Mouse (Mus musculus): ENCODE data around the gene Mn1.

Gene Mn1

DNA sequence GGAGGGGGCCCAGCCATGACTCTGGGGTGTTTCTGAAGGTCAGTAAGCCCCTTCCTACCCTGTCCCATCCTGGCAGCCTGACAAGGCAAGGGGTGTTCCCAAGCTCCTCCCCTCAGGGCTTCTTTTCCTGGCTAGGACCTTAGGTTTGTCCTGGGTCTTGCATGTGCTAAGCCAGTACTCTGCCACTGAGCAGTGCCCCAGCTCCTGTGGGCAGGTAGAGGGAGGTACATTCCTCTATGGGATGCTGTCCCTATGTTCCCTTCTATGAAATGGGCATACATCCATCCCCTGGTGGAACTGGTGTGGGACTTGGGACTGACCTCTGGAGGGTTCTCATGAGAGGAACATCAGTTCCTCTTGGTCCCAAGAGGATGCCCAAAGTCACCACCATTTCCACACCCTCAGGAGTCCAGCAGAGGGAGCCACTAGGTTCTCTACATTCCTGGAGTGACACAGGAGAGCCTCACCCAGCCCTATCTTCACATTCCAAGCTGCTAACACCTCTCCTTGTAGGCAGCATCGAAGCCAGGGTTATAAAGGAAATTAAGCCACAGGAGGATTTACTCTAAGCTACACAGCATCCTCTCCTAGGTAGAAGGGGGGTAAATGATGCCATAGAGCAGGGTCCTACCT is 7.6 kb upstream of the Mn1 start:
- DNase-seq = peak; percentile 43 to 55

DNA sequence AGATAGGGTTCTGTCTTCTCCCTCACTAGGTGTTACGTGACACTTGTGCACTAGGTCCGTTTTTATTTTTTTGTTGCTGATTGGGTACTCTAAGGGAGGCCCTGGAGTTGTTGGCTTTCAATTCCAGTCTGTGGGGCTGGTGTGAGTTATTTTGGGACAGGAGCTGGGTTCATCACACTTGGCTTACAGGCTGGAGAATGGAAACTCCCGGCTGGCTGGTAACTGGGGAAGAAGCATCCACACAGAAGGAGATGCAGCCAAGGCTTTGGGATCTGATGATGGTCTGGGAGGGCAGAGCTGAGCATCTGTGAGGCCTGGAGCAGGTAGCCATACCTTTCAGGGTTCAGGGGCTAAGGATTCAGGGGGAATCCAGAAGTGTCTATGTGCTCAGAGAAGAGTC is 6.5 kb upstream of the Mn1 start:
- no peak for DNase-seq

GRCm38 (mm10) chr5:111414192-111414591 is 3.0 kb upstream of the Mn1 start:
- DNase-seq = peak; percentile 81 to 86

- DNase-seq = no peak
Measured at GRCm38 (mm10) chr5:111414770-111415249, 2.4 kb upstream of the Mn1 start.

- no peak for DNase-seq
Measured at GRCm38 (mm10) chr5:111415575-111415974, 1.6 kb upstream of the Mn1 start.

- DNase-seq = no peak
Measured at GRCm38 (mm10) chr5:111416048-111416447, 1.1 kb upstream of the Mn1 start.

GRCm38 (mm10) chr5:111417378-111418131 is 393 bp downstream of the Mn1 start:
- peak; percentile 42 to 46 for DNase-seq

GRCm38 (mm10) chr5:111418202-111419120 is 1.3 kb downstream of the Mn1 start:
- peak; percentile 40 to 46 for DNase-seq

DNA sequence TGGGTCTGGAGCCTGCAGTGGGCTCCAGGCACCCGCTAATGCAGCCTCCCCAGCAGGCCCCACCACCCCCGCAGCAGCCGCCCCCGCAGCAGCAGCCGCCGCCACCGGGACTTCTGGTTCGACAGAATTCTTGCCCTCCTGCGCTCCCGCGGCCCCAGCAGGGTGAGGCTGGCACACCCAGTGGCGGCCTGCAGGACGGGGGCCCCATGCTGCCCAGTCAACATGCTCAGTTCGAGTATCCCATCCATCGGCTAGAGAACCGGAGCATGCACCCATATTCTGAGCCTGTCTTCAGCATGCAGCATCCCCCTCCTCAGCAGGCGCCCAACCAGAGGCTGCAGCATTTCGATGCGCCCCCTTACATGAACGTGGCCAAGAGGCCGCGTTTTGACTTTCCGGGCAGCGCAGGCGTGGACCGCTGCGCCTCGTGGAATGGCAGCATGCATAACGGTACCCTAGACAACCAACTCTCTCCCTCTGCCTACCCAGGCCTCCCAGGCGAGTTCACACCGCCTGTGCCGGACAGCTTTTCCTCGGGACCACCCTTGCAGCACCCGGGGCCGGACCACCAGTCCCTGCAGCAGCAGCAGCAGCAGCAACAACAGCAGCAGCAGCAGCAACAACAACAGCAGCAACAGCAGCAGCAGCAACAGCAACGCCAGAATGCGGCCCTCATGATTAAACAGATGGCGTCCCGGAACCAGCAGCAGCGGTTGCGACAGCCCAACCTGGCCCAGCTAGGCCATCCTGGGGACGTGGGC is 2.1 kb downstream of the Mn1 start:
- DNase-seq = no peak

DNA sequence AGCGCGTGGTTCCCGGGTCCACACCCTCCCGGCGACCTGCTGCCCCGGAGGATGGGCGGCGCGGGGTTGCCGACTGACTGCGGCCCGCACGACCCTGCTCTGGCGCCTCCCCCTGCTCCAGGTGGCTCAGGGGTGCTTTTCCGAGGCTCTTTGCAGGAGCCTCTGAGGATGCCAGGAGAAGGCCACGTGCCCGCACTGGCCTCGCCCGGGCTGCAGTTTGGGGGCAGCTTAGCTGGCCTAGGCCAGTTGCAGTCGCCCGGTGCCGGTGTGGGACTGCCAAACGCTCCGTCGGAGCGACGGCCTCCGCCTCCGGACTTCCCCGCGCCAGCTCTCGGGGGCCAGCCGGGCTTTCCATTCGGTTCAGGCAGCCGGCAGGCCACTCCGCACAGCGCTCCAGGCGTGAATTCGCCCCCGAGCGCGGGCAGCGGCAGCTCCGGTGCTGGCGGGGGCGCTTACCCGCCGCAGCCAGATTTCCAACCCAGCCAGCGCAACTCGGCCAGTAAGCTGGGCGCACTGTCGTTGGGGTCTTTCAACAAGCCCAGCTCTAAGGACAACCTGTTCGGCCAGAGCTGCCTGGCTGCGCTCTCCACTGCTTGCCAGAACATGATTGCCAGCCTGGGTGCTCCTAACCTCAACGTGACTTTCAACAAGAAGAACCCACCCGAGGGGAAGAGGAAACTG is 3.0 kb downstream of the Mn1 start:
- no peak for DNase-seq

GRCm38 (mm10) chr5:111420896-111421295 is 3.7 kb downstream of the Mn1 start:
- no peak for DNase-seq

- no peak for DNase-seq
Measured at GRCm38 (mm10) chr5:111421424-111421823, 4.3 kb downstream of the Mn1 start.

DNA sequence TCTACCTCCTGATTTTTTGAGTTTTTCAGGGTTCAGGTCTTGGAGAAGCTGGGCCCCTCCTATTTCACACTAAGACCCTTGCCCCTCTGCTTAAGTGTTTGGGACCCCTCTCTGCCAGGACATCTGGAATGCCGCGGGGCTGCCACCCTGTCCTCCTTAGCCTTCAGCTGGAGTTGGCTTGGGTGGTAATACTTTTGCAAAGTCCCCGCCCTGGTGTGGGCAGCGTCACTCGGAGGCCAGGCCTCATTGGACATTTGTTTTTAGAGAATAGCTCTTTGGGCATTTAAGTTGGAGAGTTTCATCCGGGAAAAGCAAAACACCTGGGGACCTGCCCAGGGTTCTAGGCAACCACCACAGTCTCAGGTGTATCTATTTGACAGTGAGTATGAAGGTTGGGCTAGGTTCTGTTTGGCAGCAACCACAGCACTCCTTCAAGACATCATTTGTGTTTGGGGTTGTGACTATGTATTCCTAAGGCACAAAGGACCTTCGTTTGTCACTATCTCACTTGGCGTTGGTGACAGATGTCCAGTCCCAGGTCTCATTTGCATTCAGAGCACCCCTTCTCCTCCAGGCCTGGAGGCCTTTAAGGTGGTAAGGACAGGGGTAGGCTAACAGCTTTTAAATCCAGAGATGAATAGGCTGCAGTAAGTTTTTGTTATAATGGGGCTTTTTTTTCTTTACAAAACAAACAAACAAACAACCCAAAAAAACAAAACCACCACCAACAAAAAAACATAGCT is 5.1 kb downstream of the Mn1 start:
- no peak for DNase-seq

- DNase-seq = no peak
Measured at GRCm38 (mm10) chr5:111423011-111423410, 5.8 kb downstream of the Mn1 start.

GRCm38 (mm10) chr5:111423616-111424015 is 6.5 kb downstream of the Mn1 start:
- no peak for DNase-seq

DNA sequence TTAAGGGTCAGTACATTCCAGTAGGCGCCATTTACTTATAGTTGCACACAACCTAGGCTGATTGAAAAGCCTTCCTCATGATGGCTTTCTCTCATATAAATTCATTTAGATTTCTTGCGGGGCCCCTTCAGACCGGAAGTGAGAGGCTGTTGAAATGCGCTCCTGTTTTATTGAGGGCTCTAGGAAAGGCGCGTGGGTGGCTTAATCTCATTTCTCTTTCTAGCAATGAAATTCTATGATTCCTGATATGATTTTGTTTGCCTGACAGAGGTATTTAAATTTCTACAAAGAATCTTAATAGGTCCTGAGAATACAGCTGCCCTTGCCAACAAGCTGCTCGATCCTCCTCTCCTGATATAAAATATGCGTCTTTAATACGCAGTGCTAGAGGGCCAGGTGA is 8.7 kb downstream of the Mn1 start:
- no peak for DNase-seq

GRCm38 (mm10) chr5:111426249-111426648 is 9.1 kb downstream of the Mn1 start:
- DNase-seq = no peak

DNA sequence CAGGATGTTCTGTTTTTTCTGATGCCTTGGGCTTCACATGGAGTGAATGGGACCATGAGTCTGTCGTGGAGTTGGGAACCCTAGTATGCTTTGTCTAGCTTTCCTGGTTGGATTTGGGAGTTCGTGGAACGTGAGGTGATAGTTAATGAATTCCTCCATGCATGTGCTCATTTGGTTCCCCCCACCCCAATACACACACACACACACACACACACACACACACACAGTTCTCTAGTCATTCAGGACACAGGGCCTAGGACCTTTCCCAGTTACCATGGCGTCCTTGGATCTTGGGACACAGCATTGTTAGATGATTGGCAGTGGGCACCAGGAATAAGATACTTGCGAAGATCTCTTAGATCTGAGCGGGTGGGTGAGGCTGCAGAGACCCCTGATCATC is 11.7 kb downstream of the Mn1 start:
- DNase-seq = no peak

DNA sequence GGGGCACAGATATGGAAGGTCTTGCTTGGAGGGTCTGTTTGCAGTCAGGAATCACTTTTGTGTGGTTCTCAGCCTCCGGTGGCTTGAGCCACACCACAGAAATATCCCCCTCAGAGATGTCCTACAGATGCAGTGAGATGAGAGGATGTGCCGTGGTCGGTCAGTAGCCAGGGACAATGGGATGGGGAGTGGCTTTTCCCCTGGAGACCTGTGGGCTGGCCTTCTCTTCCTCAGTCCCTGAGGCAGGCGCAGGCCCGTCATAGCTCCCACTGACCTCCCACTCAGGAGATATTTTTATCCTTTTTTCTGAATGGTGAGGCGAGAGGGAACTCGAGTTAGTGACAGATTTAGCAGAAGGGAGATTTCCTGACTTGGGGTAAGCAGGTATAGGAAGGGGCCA is 12.6 kb downstream of the Mn1 start:
- no peak for DNase-seq

- peak in 1 of 2 experiments; percentile 38 for DNase-seq
Measured at GRCm38 (mm10) chr5:111431007-111431730, 14.0 kb downstream of the Mn1 start.

- DNase-seq = no peak
Measured at GRCm38 (mm10) chr5:111432842-111433241, 15.7 kb downstream of the Mn1 start.

Measured in lung, postnatal 4 days (tissue).